Mouse (Mus musculus): ENCODE measurements at regions not wholly inside any gene's neighbourhood (a gene's known extent, or its start where the extent isn't known, plus 50 kb on each side); places are given as distances from the start of the nearest gene placed in this dataset.

DNA sequence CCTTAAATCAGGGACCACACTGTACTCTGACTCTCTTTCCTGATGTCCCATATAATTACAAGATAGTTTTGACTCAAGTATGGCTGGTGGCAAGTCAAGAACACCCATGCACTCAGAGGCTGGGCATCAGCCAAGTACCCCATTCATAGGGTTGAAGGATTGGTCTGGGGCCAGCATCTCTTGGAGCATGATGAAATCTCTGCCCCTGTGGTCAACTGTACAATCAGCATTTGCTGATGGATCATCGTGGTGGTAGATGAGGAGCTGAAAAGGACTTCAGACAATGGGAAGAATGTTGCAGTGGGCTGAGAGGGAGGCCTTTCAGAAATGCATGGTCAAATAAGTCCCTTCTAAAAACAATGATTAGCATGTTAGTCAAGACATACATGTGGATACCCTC lies 128.6 kb upstream of the Ncam1 start:
- no peak for TF ChIP-seq NRF1 (IDR thresholded peaks at IDR 0.05; ENCODE audit: low read depth, low read length)
- TF ChIP-seq EP300 (IDR thresholded peaks at IDR 0.05; ENCODE audit: low read length): no peak
- TF ChIP-seq CTCF (conservative IDR thresholded peaks at IDR 0.05 in 1 of 2, IDR thresholded peaks at IDR 0.05 in 1 of 2; ENCODE audit: low read depth in 2 of 2, low read length in 2 of 2): no peak
- no peak for TF ChIP-seq ZNF384 (IDR thresholded peaks at IDR 0.05; ENCODE audit: low read depth, low read length)
- no peak for TF ChIP-seq SIN3A (IDR thresholded peaks at IDR 0.05; ENCODE audit: low read length)
- no peak for TF ChIP-seq E2F4 (IDR thresholded peaks at IDR 0.05; ENCODE audit: insufficient replicate concordance, low read depth, low read length)
- TF ChIP-seq CHD1 (IDR thresholded peaks at IDR 0.05; ENCODE audit: low read depth, low read length): no peak

All from CH12.LX (cell line).